Mouse (Mus musculus) erythroblast, embryonic 14.5 days (primary cell): ENCODE measurements around the gene Mbtd1. TPM values are rescaled to one million over a fixed set of nuclear protein-coding genes. Genes with fewer than 3 reads are reported as not detected.

Experiments used
- H3K27me3 ChIP-seq: 2 replicates; pipeline ENCODE4 v1.6.1; 2012; ENCODE audit warnings: inconsistent platforms; ENCODE audit not compliant: control insufficient read depth
- H3K36me3 ChIP-seq: 2 replicates; pipeline ENCODE4 v1.6.1; 2012; ENCODE audit warnings: mild to moderate bottlenecking, inconsistent platforms; ENCODE audit not compliant: control insufficient read depth
- H3K4me1 ChIP-seq: 2 replicates; pipeline ENCODE4 v1.6.1; 2012; ENCODE audit warnings: inconsistent platforms; ENCODE audit not compliant: control insufficient read depth
- H3K4me3 ChIP-seq: replicated peaks from 2 replicates; pipeline ENCODE3; 2012; ENCODE audit warnings: moderate library complexity, mild to moderate bottlenecking, inconsistent platforms
- H3K9me3 ChIP-seq: 2 replicates; pipeline ENCODE4 v1.6.1; 2012; ENCODE audit warnings: low read length, inconsistent platforms, mixed read lengths; ENCODE audit not compliant: control insufficient read depth
- GATA1 ChIP-seq: IDR thresholded peaks from 2 replicates; pipeline ENCODE4 v1.6.1; 2012; ENCODE audit warnings: low read length, inconsistent platforms, mixed read lengths
- TAL1 ChIP-seq: IDR thresholded peaks from 3 replicates; pipeline ENCODE4 v1.6.1; 2012; ENCODE audit warnings: low read length, inconsistent platforms, mixed read lengths
- polyA plus RNA-seq: library from polyadenylated mRNA; stranded (reverse); fragments of >175 nt; gene quantifications from 2 replicates; pipeline ENCODE4 v1.2.3, GENCODE M21; 2012

Gene Mbtd1
- polyA plus RNA-seq, 1 experiment: 0.09 TPM

DNA sequence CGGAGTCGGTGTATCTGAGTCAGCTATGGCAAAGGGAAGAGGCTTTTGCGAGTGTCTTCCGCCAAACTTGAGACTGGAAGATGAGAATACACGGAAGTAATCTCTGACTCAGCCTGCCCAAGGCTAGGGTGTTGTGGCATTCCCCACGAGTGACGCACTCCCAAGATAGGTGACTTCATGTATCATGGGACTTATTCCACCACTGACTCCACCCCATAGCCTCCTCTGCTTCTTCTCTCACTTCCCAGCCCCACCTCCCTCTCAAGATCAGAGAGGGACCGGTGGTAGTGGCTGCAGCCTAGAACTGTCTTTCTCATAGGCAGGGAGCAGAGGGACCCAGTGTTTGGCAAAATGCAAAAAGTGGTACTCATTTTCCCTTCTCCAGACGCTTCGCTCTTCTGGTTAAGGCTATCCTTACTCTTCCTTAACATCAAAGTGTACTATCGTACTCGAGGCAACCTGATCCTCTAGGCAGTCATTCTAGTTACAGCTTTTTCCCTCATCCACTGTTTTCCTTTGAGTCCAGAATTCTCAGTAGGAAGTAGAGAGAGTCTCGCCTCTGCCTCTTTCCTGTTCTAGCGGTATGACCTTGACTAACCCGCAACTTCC, 109.6 kb downstream of the Mbtd1 start:
- Histone ChIP-seq H3K9me3 (no peaks in the 10 kb centered on the region), H3K4me1 (peaks cover 46% of the 10 kb centered on the region), H3K27me3 (no peaks in the 10 kb centered on the region), H3K36me3 (peaks cover 6% of the 10 kb centered on the region), H3K4me3 (peak overlapping the region; percentile 90)
- no peak for TF ChIP-seq GATA1
- no peak for TF ChIP-seq TAL1

- Histone ChIP-seq H3K27me3 (no peaks in the 10 kb centered on the region), H3K4me1 (peaks cover 46% of the 10 kb centered on the region), H3K9me3 (no peaks in the 10 kb centered on the region), H3K4me3 (peak within 1 kb of the TSS; percentile 90), H3K36me3 (peaks cover 6% of the 10 kb centered on the region)
- TF ChIP-seq GATA1 (no peak), TAL1 (no peak)
Observed at GRCm38 (mm10) chr11:93995720-93996305, 110.2 kb downstream of the Mbtd1 start, which contains the start of gene Spag9. Gene Spag9 (plus strand): TSS chr11:93996091.

Other genes with a start within 250 kb of the Mbtd1 start
- 1.0 and 1.2 TPM in 2 replicates for gene Utp18, start 86 bp upstream of the Mbtd1 start, polyA plus RNA-seq
- 1.4 and 1.7 TPM in 2 replicates for gene Nme2, start 70.4 kb downstream of the Mbtd1 start, polyA plus RNA-seq
- 9.9 and 13.0 TPM in 2 replicates for gene Gm20390, start 82.4 kb downstream of the Mbtd1 start, polyA plus RNA-seq
- 11.0 and 13.0 TPM in 2 replicates for gene Nme1, start 82.7 kb downstream of the Mbtd1 start, polyA plus RNA-seq
- 0.17 and 0.21 TPM in 2 replicates for gene Spag9, start 110.2 kb downstream of the Mbtd1 start, polyA plus RNA-seq